Mouse (Mus musculus): ENCODE measurements around the gene Kcnma1. TPM values are rescaled to one million over a fixed set of nuclear protein-coding genes. Genes with fewer than 3 reads are reported as not detected.

The Kcnma1 gene
- polyA plus RNA-seq, 1 experiment from 2014 or later = 0.19 TPM

DNA sequence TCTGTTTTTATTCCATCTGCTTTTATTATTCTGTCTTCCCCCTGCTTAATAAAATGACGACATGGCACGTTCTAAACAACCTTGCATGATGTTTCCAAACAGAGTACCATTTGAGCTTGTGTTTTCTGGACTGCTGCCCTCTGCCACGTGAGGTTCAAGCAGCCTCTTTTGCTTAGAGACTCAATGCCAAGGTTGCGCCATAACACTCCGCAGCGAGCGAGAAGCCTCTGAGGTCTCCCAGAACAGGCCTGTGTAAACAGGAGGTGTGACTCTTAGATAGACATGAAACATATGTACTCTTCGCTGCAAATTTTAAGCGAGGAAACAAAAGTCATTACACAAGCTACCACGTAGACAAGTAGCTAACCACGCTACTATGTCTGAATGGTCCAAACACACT lies 55.2 kb downstream of the Kcnma1 start:
- Histone ChIP-seq H3K36me3 (no peaks in the 10 kb centered on the region), H3K27ac (replicated peaks) (no peak overlapping the region), H3K4me2 (no peak overlapping the region), H3K4me1 (no peaks in the 10 kb centered on the region), H3K4me3 (no peak overlapping the region), H3K27me3 (replicated peaks) (no peaks in the 10 kb centered on the region), H3K9me3 (no peaks in the 10 kb centered on the region), H3K9ac (no peak overlapping the region)
- 79% methylated on average over 11 of the region's 11 CpGs for WGBS
- no peak for ATAC-seq (ENCODE audit: extremely low read depth, insufficient number of reproducible peaks, low FRiP score, low TSS enrichment)

DNA sequence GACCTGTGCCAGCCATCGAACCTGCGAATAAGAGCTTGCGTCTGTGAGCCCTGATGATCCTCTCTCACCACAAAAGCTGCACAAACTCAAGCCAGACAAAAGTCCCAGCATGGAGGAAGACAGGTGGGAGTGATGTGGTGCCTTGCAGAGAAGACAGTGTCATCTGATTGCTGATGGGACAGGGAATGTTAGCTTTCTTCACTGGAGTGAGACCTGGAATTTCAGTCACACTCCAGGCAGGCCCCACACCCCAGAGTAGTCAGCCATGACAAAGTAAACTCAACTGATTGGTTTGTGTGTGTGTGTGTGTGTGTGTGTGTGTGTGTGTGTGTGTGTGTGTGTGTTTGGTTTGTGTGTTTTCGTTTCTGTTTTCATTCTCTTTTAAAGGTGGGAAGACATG lies 57.0 kb downstream of the Kcnma1 start:
- H3K27me3 ChIP-seq (replicated peaks) = no peaks in the 10 kb centered on the region
- no peak for ATAC-seq (ENCODE audit: extremely low read depth, insufficient number of reproducible peaks, low FRiP score, low TSS enrichment)
- no peak overlapping the region for H3K9ac ChIP-seq
- H3K9me3 ChIP-seq = no peaks in the 10 kb centered on the region
- no peaks in the 10 kb centered on the region for H3K36me3 ChIP-seq
- no peak overlapping the region for H3K4me2 ChIP-seq
- WGBS = 77% methylated on average over 4 of the region's 4 CpGs
- no peak overlapping the region for H3K4me3 ChIP-seq
- H3K27ac ChIP-seq (replicated peaks) = no peak overlapping the region
- H3K4me1 ChIP-seq = no peaks in the 10 kb centered on the region

DNA sequence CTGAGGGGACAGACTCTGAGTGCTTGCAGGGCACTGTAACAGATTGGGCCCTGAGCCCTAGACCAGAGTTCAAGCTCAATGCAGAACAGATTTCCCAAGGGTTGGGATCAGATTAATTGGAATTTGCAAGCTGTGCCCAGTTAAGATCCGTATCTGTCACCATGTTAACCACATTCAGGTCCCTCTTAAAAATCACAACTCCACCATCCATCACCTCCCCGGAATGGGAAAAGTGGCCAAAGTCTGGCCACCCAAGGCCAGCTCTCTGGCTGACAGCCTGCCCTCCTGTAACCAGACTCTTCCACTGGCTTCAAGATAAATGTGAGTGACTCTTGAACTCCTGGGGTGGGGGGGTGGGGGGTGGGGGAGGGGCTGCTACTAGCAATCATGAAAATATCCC lies 70.4 kb downstream of the Kcnma1 start:
- no peaks in the 10 kb centered on the region for H3K36me3 ChIP-seq
- H3K9me3 ChIP-seq = no peaks in the 10 kb centered on the region
- H3K4me2 ChIP-seq = no peak overlapping the region
- 0 out of 2 replicates have a peak, but pooled peaks cover 3% of the 10 kb centered on the region for H3K4me1 ChIP-seq
- no peak overlapping the region for H3K4me3 ChIP-seq
- H3K27ac ChIP-seq (replicated peaks) = no peak overlapping the region
- no peak overlapping the region for H3K9ac ChIP-seq
- 65% methylated on average over 2 of the region's 2 CpGs for WGBS
- no peaks in the 10 kb centered on the region for H3K27me3 ChIP-seq (replicated peaks)
- ATAC-seq (ENCODE audit: extremely low read depth, insufficient number of reproducible peaks, low FRiP score, low TSS enrichment) = no peak

DNA sequence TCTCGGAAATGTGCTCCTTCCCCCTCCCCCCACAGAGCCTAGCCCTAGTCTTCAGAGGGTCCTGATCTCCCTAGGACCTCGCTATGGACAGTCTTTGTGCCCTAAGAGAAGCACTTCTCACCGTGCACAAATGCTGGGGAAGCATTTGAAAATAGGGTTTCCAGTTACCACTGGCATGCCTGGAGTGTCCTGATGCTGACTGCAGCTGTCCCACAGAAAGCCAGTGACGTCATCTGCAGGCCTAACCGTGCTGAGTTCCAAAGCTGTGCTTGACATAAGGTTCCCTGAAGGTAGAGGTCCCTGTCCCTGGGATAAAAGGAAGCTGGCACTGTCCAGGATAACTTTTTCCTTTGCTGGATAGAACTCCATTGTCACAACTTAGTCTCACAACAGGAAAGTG lies 71.1 kb downstream of the Kcnma1 start:
- no peak for ATAC-seq (ENCODE audit: extremely low read depth, insufficient number of reproducible peaks, low FRiP score, low TSS enrichment)
- WGBS = 39% methylated on average over 5 of the region's 5 CpGs

DNA sequence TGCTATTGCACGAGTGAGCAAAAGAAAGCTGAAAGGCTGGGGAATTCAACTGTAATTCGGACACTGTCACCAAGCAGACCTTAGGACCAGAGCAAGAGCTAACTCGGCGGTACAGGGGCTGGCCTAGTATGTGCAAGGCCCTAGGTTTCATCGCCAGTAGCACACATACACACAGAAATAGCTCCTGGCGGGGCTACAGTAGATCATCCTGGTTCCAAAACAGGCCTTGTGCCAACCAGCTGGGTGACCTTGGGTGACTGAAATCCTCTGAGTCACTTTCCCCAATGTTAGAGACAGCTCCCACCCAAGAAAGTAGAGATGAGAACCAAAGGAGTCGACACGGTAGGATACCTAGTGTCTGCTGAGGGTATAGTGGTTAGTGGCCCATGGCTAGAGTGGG lies 72.2 kb downstream of the Kcnma1 start:
- H3K9ac ChIP-seq = no peak overlapping the region
- 0 out of 2 replicates have a peak, but pooled peaks cover 3% of the 10 kb centered on the region for H3K4me1 ChIP-seq
- WGBS = 70% methylated on average over 8 of the region's 8 CpGs
- no peaks in the 10 kb centered on the region for H3K27me3 ChIP-seq (replicated peaks)
- no peak for ATAC-seq (ENCODE audit: extremely low read depth, insufficient number of reproducible peaks, low FRiP score, low TSS enrichment)
- no peaks in the 10 kb centered on the region for H3K36me3 ChIP-seq
- no peak overlapping the region for H3K4me3 ChIP-seq
- no peak overlapping the region for H3K27ac ChIP-seq (replicated peaks)
- no peaks in the 10 kb centered on the region for H3K9me3 ChIP-seq
- H3K4me2 ChIP-seq = no peak overlapping the region

More for the DNA sequence above, 71.1 kb downstream of the Kcnma1 start:
- Histone ChIP-seq H3K9ac (no peak overlapping the region), H3K4me1 (0 out of 2 replicates have a peak, but pooled peaks cover 3% of the 10 kb centered on the region), H3K36me3 (no peaks in the 10 kb centered on the region), H3K27me3 (replicated peaks) (no peaks in the 10 kb centered on the region), H3K4me2 (no peak overlapping the region), H3K9me3 (no peaks in the 10 kb centered on the region), H3K4me3 (no peak overlapping the region), H3K27ac (replicated peaks) (no peak overlapping the region)

DNA sequence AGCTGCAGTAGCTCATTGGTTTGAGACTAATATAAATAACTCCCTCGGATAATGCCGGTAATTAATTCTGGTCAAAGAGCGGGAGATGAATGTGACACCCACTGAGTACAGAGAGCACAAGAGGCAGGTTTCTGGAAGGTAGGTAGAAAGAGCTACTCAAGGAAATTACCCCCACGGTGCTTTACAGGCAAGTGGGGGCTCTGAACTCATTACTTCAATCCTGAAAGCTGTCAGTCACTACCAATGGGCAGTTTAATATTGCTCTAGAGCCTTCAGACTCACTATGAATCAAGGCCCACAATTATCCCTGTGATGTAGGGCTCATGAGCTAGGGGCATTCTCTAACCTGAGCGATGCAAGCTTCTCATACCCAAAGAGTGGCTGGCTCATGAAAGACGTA lies 79.3 kb downstream of the Kcnma1 start:
- WGBS = 86% methylated on average over 6 of the region's 6 CpGs
- ATAC-seq (ENCODE audit: extremely low read depth, insufficient number of reproducible peaks, low FRiP score, low TSS enrichment) = no peak
- no peak overlapping the region for H3K4me2 ChIP-seq

DNA sequence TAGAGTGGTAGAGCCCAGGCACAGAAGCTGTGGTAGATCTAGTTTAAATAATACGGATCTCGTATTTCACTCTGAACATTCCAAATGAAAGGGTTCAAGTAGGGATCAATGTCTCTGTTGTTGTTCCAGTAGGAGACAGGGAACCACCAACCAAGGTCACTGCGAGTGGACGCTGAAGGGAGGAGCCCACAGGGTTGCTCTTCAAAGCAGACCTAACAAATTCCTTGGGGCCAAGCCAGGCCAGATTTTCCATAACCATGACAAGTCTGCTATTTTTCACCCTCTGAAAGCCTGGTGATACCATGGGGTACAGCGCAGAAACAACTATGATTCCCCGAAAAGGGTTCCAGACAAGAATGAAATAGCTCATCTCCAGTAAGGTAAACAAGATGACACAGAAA lies 82.6 kb downstream of the Kcnma1 start:
- Histone ChIP-seq H3K9me3 (no peaks in the 10 kb centered on the region), H3K4me2 (no peak overlapping the region), H3K4me3 (no peak overlapping the region), H3K27me3 (replicated peaks) (0 out of 2 replicates have a peak, but pooled peaks cover 10% of the 10 kb centered on the region), H3K9ac (no peak overlapping the region), H3K36me3 (no peaks in the 10 kb centered on the region), H3K27ac (replicated peaks) (no peak overlapping the region), H3K4me1 (peaks cover 6% of the 10 kb centered on the region)
- WGBS = 63% methylated on average over 6 of the region's 6 CpGs
- no peak for ATAC-seq (ENCODE audit: extremely low read depth, insufficient number of reproducible peaks, low FRiP score, low TSS enrichment)

More for the DNA sequence above, 79.3 kb downstream of the Kcnma1 start:
- no peaks in the 10 kb centered on the region for H3K27me3 ChIP-seq (replicated peaks)
- no peaks in the 10 kb centered on the region for H3K36me3 ChIP-seq
- H3K9ac ChIP-seq = no peak overlapping the region
- H3K4me3 ChIP-seq = no peak overlapping the region
- peaks cover 6% of the 10 kb centered on the region for H3K4me1 ChIP-seq
- H3K9me3 ChIP-seq = no peaks in the 10 kb centered on the region
- H3K27ac ChIP-seq (replicated peaks) = no peak overlapping the region

DNA sequence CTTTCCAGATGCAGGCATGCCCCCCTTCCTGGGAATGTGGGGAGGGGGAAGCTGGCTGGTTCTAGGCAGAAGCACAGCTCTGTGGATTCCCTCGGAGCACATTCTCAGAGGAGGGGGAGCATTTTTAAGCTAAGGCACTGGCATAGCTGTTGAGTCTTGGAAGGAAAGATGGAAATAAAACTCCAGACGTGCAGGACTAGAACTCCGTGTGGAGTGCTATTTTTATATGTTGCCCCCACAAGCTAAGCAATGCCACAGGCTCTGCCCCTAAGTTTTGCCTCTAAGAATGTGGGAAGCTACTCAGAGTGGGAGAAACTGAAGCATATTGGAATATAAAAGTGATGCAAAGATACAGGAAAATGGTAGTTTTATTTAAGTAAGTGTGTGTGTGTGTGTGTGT lies 85.1 kb downstream of the Kcnma1 start:
- 0 out of 2 replicates have a peak, but pooled peaks cover 10% of the 10 kb centered on the region for H3K27me3 ChIP-seq (replicated peaks)
- H3K9ac ChIP-seq = no peak overlapping the region
- no peaks in the 10 kb centered on the region for H3K36me3 ChIP-seq
- H3K4me2 ChIP-seq = no peak overlapping the region
- no peak for ATAC-seq (ENCODE audit: extremely low read depth, insufficient number of reproducible peaks, low FRiP score, low TSS enrichment)
- H3K9me3 ChIP-seq = no peaks in the 10 kb centered on the region
- H3K4me1 ChIP-seq = peaks cover 6% of the 10 kb centered on the region
- no peak overlapping the region for H3K27ac ChIP-seq (replicated peaks)
- 49% methylated on average over 3 of the region's 3 CpGs for WGBS
- no peak overlapping the region for H3K4me3 ChIP-seq

DNA sequence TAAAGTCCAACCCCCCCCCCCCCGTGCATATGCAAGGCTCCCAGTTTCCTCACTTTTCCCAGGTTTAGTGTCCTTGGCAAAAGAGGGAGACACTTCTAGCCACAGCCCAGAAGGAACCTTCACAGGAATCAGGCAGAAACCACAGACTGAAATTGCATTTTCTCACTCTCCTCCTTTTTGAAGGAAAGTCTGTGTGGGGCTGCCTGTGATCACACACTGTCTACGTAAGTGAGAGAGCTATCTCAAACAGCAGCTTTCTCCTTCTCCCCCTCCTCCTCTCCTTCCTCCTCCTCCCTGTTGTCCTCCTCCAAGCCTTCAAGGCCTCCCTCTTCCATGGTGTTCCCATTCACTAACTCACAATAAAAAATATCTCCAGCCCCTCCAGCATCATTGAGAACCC lies 90.9 kb downstream of the Kcnma1 start:
- no peaks in the 10 kb centered on the region for H3K4me1 ChIP-seq
- H3K36me3 ChIP-seq = no peaks in the 10 kb centered on the region
- H3K9ac ChIP-seq = no peak overlapping the region
- H3K4me3 ChIP-seq = no peak overlapping the region
- no peak for ATAC-seq (ENCODE audit: extremely low read depth, insufficient number of reproducible peaks, low FRiP score, low TSS enrichment)
- WGBS = 69% methylated on average over 2 of the region's 2 CpGs
- H3K9me3 ChIP-seq = no peaks in the 10 kb centered on the region
- H3K4me2 ChIP-seq = no peak overlapping the region
- 0 out of 2 replicates have a peak, but pooled peaks cover 4% of the 10 kb centered on the region for H3K27me3 ChIP-seq (replicated peaks)
- no peak overlapping the region for H3K27ac ChIP-seq (replicated peaks)

DNA sequence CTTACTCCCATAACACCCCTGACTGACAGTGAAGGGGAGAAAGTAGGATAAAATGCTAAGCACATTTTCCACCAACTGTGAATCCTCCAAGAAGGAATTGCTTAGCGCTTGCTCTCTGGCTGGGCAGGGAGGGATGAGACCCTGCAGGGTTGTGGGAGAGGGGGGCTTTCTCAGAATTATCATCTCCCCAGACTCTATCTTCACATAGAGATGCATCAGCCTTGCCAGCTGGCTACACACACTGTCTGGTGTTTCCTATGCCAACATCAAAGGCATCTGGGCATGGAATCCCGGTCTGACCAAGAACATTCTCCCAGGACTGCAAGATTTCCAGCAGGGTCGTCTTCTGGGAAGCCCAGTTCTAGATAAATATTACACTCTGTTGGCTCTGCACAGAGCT lies 91.5 kb downstream of the Kcnma1 start:
- Histone ChIP-seq H3K27ac (replicated peaks) (no peak overlapping the region), H3K4me3 (no peak overlapping the region), H3K9ac (no peak overlapping the region), H3K27me3 (replicated peaks) (no peaks in the 10 kb centered on the region), H3K9me3 (no peaks in the 10 kb centered on the region), H3K36me3 (no peaks in the 10 kb centered on the region), H3K4me2 (no peak overlapping the region), H3K4me1 (no peaks in the 10 kb centered on the region)
- ATAC-seq (ENCODE audit: extremely low read depth, insufficient number of reproducible peaks, low FRiP score, low TSS enrichment) = no peak
- 78% methylated on average over 3 of the region's 3 CpGs for WGBS

DNA sequence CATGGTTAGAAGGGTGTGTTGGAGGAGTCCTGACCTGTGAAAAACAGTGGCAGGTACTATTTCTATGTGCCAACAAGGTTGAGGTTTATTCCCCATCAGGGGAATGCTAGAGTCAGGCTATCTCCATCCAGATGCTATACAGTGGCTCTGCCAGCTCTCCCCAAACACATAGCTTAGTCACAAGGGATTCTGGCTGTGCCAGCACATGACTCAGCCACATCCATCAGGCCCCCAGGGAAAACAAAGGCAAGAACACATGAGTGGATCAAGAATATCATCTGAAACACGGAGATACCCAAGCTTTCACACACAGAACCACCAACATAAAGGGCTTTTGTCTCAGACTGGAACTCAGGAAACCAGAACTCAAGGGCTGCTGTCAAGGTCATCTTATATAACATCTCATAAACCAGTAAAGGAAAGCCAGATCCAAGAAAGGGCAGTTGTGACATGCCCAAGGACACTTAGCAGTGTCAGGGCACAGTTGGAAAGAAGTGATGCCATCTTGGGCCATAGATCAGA lies 103.1 kb downstream of the Kcnma1 start:
- 61% methylated on average over 1 of the region's 1 CpGs for WGBS
- H3K27me3 ChIP-seq (replicated peaks) = no peaks in the 10 kb centered on the region
- no peak for ATAC-seq (ENCODE audit: extremely low read depth, insufficient number of reproducible peaks, low FRiP score, low TSS enrichment)

DNA sequence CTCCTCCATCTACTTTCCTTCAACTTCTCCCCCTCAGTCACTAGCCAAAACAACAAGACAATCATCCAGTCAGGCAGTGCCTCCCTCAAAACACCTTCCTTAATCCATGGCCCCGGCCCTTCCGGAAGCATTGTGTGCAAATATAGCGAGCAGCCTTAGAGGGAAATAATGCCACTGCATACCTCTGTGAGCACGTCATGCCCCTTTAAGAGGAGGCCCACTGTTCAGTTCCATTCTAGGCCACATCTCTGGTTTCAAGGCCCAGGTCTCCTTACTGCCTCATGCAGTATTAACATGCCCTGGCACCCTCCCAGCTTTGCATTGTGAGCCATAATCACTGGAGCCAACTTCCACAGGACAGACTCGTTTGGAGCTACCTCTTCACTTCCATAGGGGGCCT lies 105.7 kb downstream of the Kcnma1 start:
- no peak for ATAC-seq (ENCODE audit: extremely low read depth, insufficient number of reproducible peaks, low FRiP score, low TSS enrichment)
- Histone ChIP-seq H3K27me3 (replicated peaks) (no peaks in the 10 kb centered on the region), H3K27ac (replicated peaks) (0 out of 2 replicates have a peak overlapping the region, but pooled peaks have one; percentile 45), H3K9ac (no peak overlapping the region), H3K9me3 (no peaks in the 10 kb centered on the region), H3K4me3 (no peak overlapping the region), H3K4me1 (peaks cover 12% of the 10 kb centered on the region), H3K36me3 (no peaks in the 10 kb centered on the region), H3K4me2 (no peak overlapping the region)
- 47% methylated on average over 5 of the region's 5 CpGs for WGBS

More for the DNA sequence above, 103.1 kb downstream of the Kcnma1 start:
- Histone ChIP-seq H3K9ac (no peak overlapping the region), H3K4me1 (peaks cover 12% of the 10 kb centered on the region), H3K9me3 (no peaks in the 10 kb centered on the region), H3K36me3 (no peaks in the 10 kb centered on the region), H3K27ac (replicated peaks) (no peak overlapping the region), H3K4me3 (no peak overlapping the region), H3K4me2 (no peak overlapping the region)
